Mouse (Mus musculus) CH12.LX (cell line): Measurements from ENCODE around the gene Cd34. TPM values are rescaled to one million over a fixed set of nuclear protein-coding genes. Genes with fewer than 3 reads are reported as not detected.
A peak's percentile ranks its signal among the peaks of the same experiment; 100 is the strongest.

Source experiments
- DNase-seq: peaks from one replicate; pipeline ENCODE4 v3.0.0-alpha.2; 2013; ENCODE audit errors: extremely low read depth
- H3K27ac ChIP-seq: 2 replicates; pipeline ENCODE4 v1.5.1; 2012; ENCODE audit warnings: low read depth, mild to moderate bottlenecking, control low read depth, moderate library complexity; ENCODE audit not compliant: insufficient read depth
- H3K27me3 ChIP-seq: replicated peaks from 2 replicates; pipeline ENCODE3; 2012; ENCODE audit warnings: inconsistent platforms
- H3K36me3 ChIP-seq, 2 experiments: replicated peaks in 1 of 2; 2 replicates each; pipeline versions ENCODE3 to v1.6.1; 2012; ENCODE audit warnings: inconsistent platforms in 1 of 2, low read length in 1 of 2, mild to moderate bottlenecking in 1 of 2, mixed read lengths in 1 of 2, moderate library complexity in 1 of 2; ENCODE audit not compliant: control insufficient read depth in 1 of 2, insufficient read depth in 1 of 2
- H3K4me1 ChIP-seq, 2 experiments: 2 replicates each; pipeline ENCODE4 v1.6.1; 2012; ENCODE audit warnings: inconsistent platforms in 1 of 2, moderate library complexity in 1 of 2; ENCODE audit not compliant: insufficient read depth in 2 of 2, control insufficient read depth in 1 of 2
- H3K4me2 ChIP-seq: 2 replicates; pipeline ENCODE4 v1.6.1; 2012; ENCODE audit warnings: low read depth, mild to moderate bottlenecking, control low read depth; ENCODE audit not compliant: poor library complexity, insufficient read depth, severe bottlenecking
- H3K4me3 ChIP-seq, 3 experiments: fragments of 150-350 bp in 1 of 3; sonication (generic) in 1 of 3; replicated peaks in 1 of 3; 2 replicates each; pipeline versions ENCODE3 to v1.5.1; 2011 to 2012; ENCODE audit warnings: low read depth in 2 of 3, low read length in 2 of 3, mild to moderate bottlenecking in 2 of 3, moderate library complexity in 2 of 3, control low read depth in 1 of 3, improper control_type of control experiment in 1 of 3, inconsistent platforms in 1 of 3, mixed read lengths in 1 of 3; ENCODE audit not compliant: poor library complexity in 1 of 3
- H3K79me2 ChIP-seq: replicated peaks from 2 replicates; pipeline ENCODE4 v1.6.1; 2012; ENCODE audit warnings: mild to moderate bottlenecking, moderate library complexity; ENCODE audit not compliant: control insufficient read depth, poor library complexity, insufficient read depth, severe bottlenecking; ENCODE audit errors: extremely low read depth
- H3K9ac ChIP-seq: 2 replicates; pipeline ENCODE4 v1.6.1; 2012; ENCODE audit warnings: low read depth, mild to moderate bottlenecking, control low read depth, moderate library complexity; ENCODE audit not compliant: insufficient read depth
- H3K9me3 ChIP-seq: replicated peaks from 2 replicates; pipeline ENCODE3; 2012; ENCODE audit warnings: low read length, inconsistent platforms, mixed read lengths
- BHLHE40 ChIP-seq: IDR thresholded peaks from 2 replicates; pipeline ENCODE4 v1.6.1; 2011; ENCODE audit warnings: mild to moderate bottlenecking, low read depth, low read length, improper control_type of control experiment
- CHD1 ChIP-seq: IDR thresholded peaks from 2 replicates; pipeline ENCODE4 v1.6.1; 2012; ENCODE audit warnings: low read depth, low read length, improper control_type of control experiment, inconsistent platforms
- CHD2 ChIP-seq: IDR thresholded peaks from 2 replicates; pipeline ENCODE4 v1.6.1; 2011; ENCODE audit warnings: low read length, improper control_type of control experiment
- CTCF ChIP-seq, 2 experiments: IDR thresholded peaks in 1 of 2; conservative IDR thresholded peaks in 1 of 2; 2 replicates each; pipeline ENCODE4 v1.5.1; 2011 to 2012; ENCODE audit warnings: low read depth in 2 of 2, low read length in 2 of 2, improper control_type of control experiment in 1 of 2, inconsistent platforms in 1 of 2, mild to moderate bottlenecking in 1 of 2, moderate library complexity in 1 of 2
- E2F4 ChIP-seq: IDR thresholded peaks from 2 replicates; pipeline ENCODE4 v1.6.1; 2011; ENCODE audit warnings: low read depth, low read length, improper control_type of control experiment; ENCODE audit not compliant: insufficient replicate concordance
- ELF1 ChIP-seq: IDR thresholded peaks from 2 replicates; pipeline ENCODE4 v1.6.1; 2014; ENCODE audit warnings: low read depth, mild to moderate bottlenecking, inconsistent platforms, low read length, improper control_type of control experiment
- EP300 ChIP-seq: IDR thresholded peaks from 2 replicates; pipeline ENCODE4 v1.6.1; 2011; ENCODE audit warnings: low read length, improper control_type of control experiment
- ETS1 ChIP-seq: conservative IDR thresholded peaks from 2 replicates; pipeline ENCODE4 v1.6.1; 2012; ENCODE audit warnings: low read depth, mild to moderate bottlenecking, inconsistent platforms, low read length, improper control_type of control experiment, moderate library complexity
- GABPA ChIP-seq: IDR thresholded peaks from 2 replicates; pipeline ENCODE4 v1.6.1; 2012; ENCODE audit warnings: low read depth, low read length, improper control_type of control experiment, inconsistent platforms; ENCODE audit not compliant: insufficient replicate concordance
- HCFC1 ChIP-seq: IDR thresholded peaks from 2 replicates; pipeline ENCODE4 v1.6.1; 2012; ENCODE audit warnings: low read depth, mild to moderate bottlenecking, inconsistent platforms, low read length, improper control_type of control experiment
- IRF4 ChIP-seq: IDR thresholded peaks from 2 replicates; pipeline ENCODE4 v1.6.1; 2014; ENCODE audit warnings: low read depth, mild to moderate bottlenecking, inconsistent platforms, low read length, improper control_type of control experiment
- JUN ChIP-seq: IDR thresholded peaks from 2 replicates; pipeline ENCODE4 v1.6.1; 2011; ENCODE audit warnings: low read depth, mild to moderate bottlenecking, low read length, improper control_type of control experiment, moderate library complexity; ENCODE audit not compliant: insufficient read depth
- JUND ChIP-seq: conservative IDR thresholded peaks from 2 replicates; pipeline ENCODE4 v1.6.1; 2011; ENCODE audit warnings: low read depth, low read length, improper control_type of control experiment
- KAT2A ChIP-seq: IDR thresholded peaks from 2 replicates; pipeline ENCODE4 v1.6.1; 2012; ENCODE audit warnings: low read length, improper control_type of control experiment, inconsistent platforms; ENCODE audit not compliant: insufficient replicate concordance
- MAFK ChIP-seq: IDR thresholded peaks from 2 replicates; pipeline ENCODE4 v1.6.1; 2011; ENCODE audit warnings: low read length, improper control_type of control experiment; ENCODE audit not compliant: insufficient replicate concordance
- MAX ChIP-seq: IDR thresholded peaks from 2 replicates; pipeline ENCODE4 v1.6.1; 2011; ENCODE audit warnings: low read length, improper control_type of control experiment
- MAZ ChIP-seq: IDR thresholded peaks from 2 replicates; pipeline ENCODE4 v1.6.1; 2012; ENCODE audit warnings: low read depth, mild to moderate bottlenecking, inconsistent platforms, low read length, improper control_type of control experiment, moderate library complexity
- MEF2A ChIP-seq: IDR thresholded peaks from 2 replicates; pipeline ENCODE4 v1.6.1; 2014; ENCODE audit warnings: low read depth, mild to moderate bottlenecking, inconsistent platforms, low read length, improper control_type of control experiment, borderline replicate concordance
- MXI1 ChIP-seq: IDR thresholded peaks from 2 replicates; pipeline ENCODE4 v1.6.1; 2011; ENCODE audit warnings: mild to moderate bottlenecking, low read depth, low read length, improper control_type of control experiment
- MYC ChIP-seq: IDR thresholded peaks from 2 replicates; pipeline ENCODE4 v1.6.1; 2011; ENCODE audit warnings: low read depth, mild to moderate bottlenecking, improper control_type of control experiment, low read length
- NELFE ChIP-seq: IDR thresholded peaks from 2 replicates; pipeline ENCODE4 v1.6.1; 2011; ENCODE audit warnings: low read depth, low read length, improper control_type of control experiment
- NRF1 ChIP-seq: IDR thresholded peaks from 2 replicates; pipeline ENCODE4 v1.6.1; 2014; ENCODE audit warnings: low read depth, mild to moderate bottlenecking, inconsistent platforms, low read length, improper control_type of control experiment, moderate library complexity
- PAX5 ChIP-seq: IDR thresholded peaks from 2 replicates; pipeline ENCODE4 v1.6.1; 2012; ENCODE audit warnings: low read length, inconsistent platforms, mixed read lengths
- POLR2A ChIP-seq: IDR thresholded peaks from 2 replicates; pipeline ENCODE4 v1.6.1; 2011; ENCODE audit warnings: low read depth, mild to moderate bottlenecking, improper control_type of control experiment, low read length
- POLR2AphosphoS2 ChIP-seq: IDR thresholded peaks from 2 replicates; pipeline ENCODE4 v1.6.1; 2011; ENCODE audit warnings: low read depth, low read length, improper control_type of control experiment
- RAD21 ChIP-seq: IDR thresholded peaks from 2 replicates; pipeline ENCODE4 v1.6.1; 2011; ENCODE audit warnings: low read depth, mild to moderate bottlenecking, low read length, improper control_type of control experiment, moderate library complexity
- RCOR1 ChIP-seq: conservative IDR thresholded peaks from 2 replicates; pipeline ENCODE4 v1.6.1; 2012; ENCODE audit warnings: low read depth, mild to moderate bottlenecking, inconsistent platforms, low read length, improper control_type of control experiment
- SIN3A ChIP-seq: IDR thresholded peaks from 2 replicates; pipeline ENCODE4 v1.6.1; 2012; ENCODE audit warnings: low read length, improper control_type of control experiment, inconsistent platforms
- SMC3 ChIP-seq: IDR thresholded peaks from 2 replicates; pipeline ENCODE4 v1.6.1; 2011; ENCODE audit warnings: low read depth, low read length, improper control_type of control experiment
- TBP ChIP-seq: conservative IDR thresholded peaks from 2 replicates; pipeline ENCODE4 v1.6.1; 2011; ENCODE audit warnings: low read depth, low read length, improper control_type of control experiment
- TCF12 ChIP-seq: IDR thresholded peaks from 2 replicates; pipeline ENCODE4 v1.6.1; 2014; ENCODE audit warnings: low read depth, mild to moderate bottlenecking, inconsistent platforms, low read length, improper control_type of control experiment
- UBTF ChIP-seq: IDR thresholded peaks from 2 replicates; pipeline ENCODE4 v1.6.1; 2012; ENCODE audit warnings: low read depth, mild to moderate bottlenecking, inconsistent platforms, low read length, improper control_type of control experiment, moderate library complexity
- USF1 ChIP-seq: IDR thresholded peaks from 2 replicates; pipeline ENCODE4 v1.6.1; 2014; ENCODE audit warnings: low read depth, mild to moderate bottlenecking, inconsistent platforms, low read length, improper control_type of control experiment
- USF2 ChIP-seq: conservative IDR thresholded peaks from 2 replicates; pipeline ENCODE4 v1.6.1; 2011; ENCODE audit warnings: low read depth, low read length, improper control_type of control experiment
- ZC3H11A ChIP-seq: IDR thresholded peaks from 2 replicates; pipeline ENCODE4 v1.6.1; 2012; ENCODE audit warnings: low read depth, mild to moderate bottlenecking, inconsistent platforms, low read length, improper control_type of control experiment
- ZKSCAN1 ChIP-seq: IDR thresholded peaks from 2 replicates; pipeline ENCODE4 v1.6.1; 2012; ENCODE audit warnings: low read depth, inconsistent platforms, low read length, improper control_type of control experiment, borderline replicate concordance
- ZMIZ1 ChIP-seq: IDR thresholded peaks from 2 replicates; pipeline ENCODE4 v1.6.1; 2012; ENCODE audit warnings: low read depth, mild to moderate bottlenecking, inconsistent platforms, low read length, improper control_type of control experiment
- ZNF384 ChIP-seq: IDR thresholded peaks from 2 replicates; pipeline ENCODE4 v1.6.1; 2012; ENCODE audit warnings: low read depth, low read length, improper control_type of control experiment, inconsistent platforms
- dilution Hi-C: fragments of 300-500 bp; cut with MboI; formaldehyde crosslinking; loops from 2 replicates; pipeline ENCODE4 v1.14.3; 2020; ENCODE audit warnings: low sequenced_read_pairs; ENCODE audit not compliant: extremely low pct_unique_long_range_greater_than_20kb, extremely low pct_ligation_motif_present
- in situ Hi-C: fragments of 300-500 bp; cut with MboI; formaldehyde crosslinking; loops from 3 replicates; pipeline ENCODE4 v1.14.3; 2019; ENCODE audit warnings: low sequenced_read_pairs, low pct_ligation_motif_present, low pct_unique_long_range_greater_than_20kb, mixed read lengths
- polyA plus RNA-seq: library from polyadenylated mRNA; unstranded; fragments of >175 nt; gene quantifications from 2 replicates; pipeline ENCODE4 v1.2.1, GENCODE M21; 2012; ENCODE audit warnings: low read depth; ENCODE audit not compliant: insufficient read length
- total RNA-seq, 2 experiments: library from RNA; depleted of rRNA; stranded (reverse); fragments of 300-350 nt in 1 of 2; fragments of >200 nt in 1 of 2; gene quantifications; 2 replicates each; pipeline ENCODE4 v1.2.3; 2012 to 2014

Gene Cd34
- total and polyA plus RNA-seq, 3 experiments, result not detected

DNA sequence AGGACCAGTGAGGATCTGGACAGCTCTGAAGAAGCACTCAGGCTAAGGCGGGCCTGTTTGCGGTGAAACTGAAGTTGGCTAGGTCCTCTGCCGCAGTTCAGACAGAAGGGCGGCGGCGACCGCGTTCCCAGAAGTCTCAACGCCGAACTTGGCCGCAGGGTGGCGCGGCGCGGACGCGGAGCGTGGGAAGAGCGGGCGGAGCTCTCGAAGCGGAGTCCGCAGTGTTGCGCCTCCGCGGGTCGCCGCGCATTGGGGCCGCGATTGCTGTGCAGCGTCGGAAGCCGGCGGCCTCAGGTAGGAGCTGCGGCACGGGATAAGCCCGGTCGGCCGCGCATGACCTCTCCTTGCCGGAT, 37.5 kb downstream of the Cd34 start:
- H3K4me1 ChIP-seq, result peaks cover 19 to 52% of the 10 kb centered on the region in 2 experiments
- H3K9me3 ChIP-seq, result no peaks in the 10 kb centered on the region
- peak; percentile 31; the same call in 1 of the 2 replicates for TF ChIP-seq TCF12
- no peak for TF ChIP-seq MAX
- TF ChIP-seq JUND, result no peak
- no peak; the same call in 1 of the 2 replicates for TF ChIP-seq MXI1
- TF ChIP-seq RAD21, result peak; percentile 55
- no peak for TF ChIP-seq ZC3H11A
- no peak for TF ChIP-seq ZNF384
- no peak for TF ChIP-seq ETS1
- peak; percentile 73 for TF ChIP-seq SMC3
- 0 out of 2 replicates have a peak, but pooled peaks have one; percentile 26 for TF ChIP-seq NRF1
- no peak for TF ChIP-seq MAZ
- no peak for TF ChIP-seq TBP
- TF ChIP-seq MYC, result no peak
- TF ChIP-seq BHLHE40, result peak; percentile 49; the same call in 1 of the 2 replicates
- TF ChIP-seq JUN, result no peak
- no peak for TF ChIP-seq HCFC1
- no peak for TF ChIP-seq CHD2
- peak in 1 of 2 experiments; percentile 82; a peak in 2 of 4 replicates for TF ChIP-seq CTCF (conservative IDR thresholded peaks at IDR 0.05 in 1 of 2, IDR thresholded peaks at IDR 0.05 in 1 of 2; ENCODE audit: low read depth in 2 of 2, low read length in 2 of 2)
- TF ChIP-seq ZKSCAN1, result no peak
- peak; percentile 59 for TF ChIP-seq UBTF
- peak; percentile 23; the same call in 1 of the 2 replicates for TF ChIP-seq ELF1
- TF ChIP-seq PAX5, result no peak
- TF ChIP-seq POLR2A, result peak; percentile 48; the same call in 1 of the 2 replicates
- no peak for TF ChIP-seq CHD1
- TF ChIP-seq USF2, result no peak
- TF ChIP-seq RCOR1, result no peak
- TF ChIP-seq KAT2A, result no peak
- no peak for TF ChIP-seq POLR2AphosphoS2
- peak; percentile 25; the same call in 1 of the 2 replicates for TF ChIP-seq IRF4
- no peak; the same call in 1 of the 2 replicates for TF ChIP-seq ZMIZ1
- no peak for TF ChIP-seq NELFE
- no peak for TF ChIP-seq EP300
- TF ChIP-seq GABPA, result no peak
- TF ChIP-seq USF1, result no peak
- no peak for TF ChIP-seq SIN3A
- TF ChIP-seq MAFK, result no peak
- TF ChIP-seq MEF2A, result no peak
- TF ChIP-seq E2F4, result no peak
- peak; percentile 74 for DNase-seq
- peak overlapping the region; percentile 73 to 91 (median 78) for H3K4me3 ChIP-seq
- dilution Hi-C loops, result no loop called here
- H3K36me3 ChIP-seq, result no peaks in the 10 kb centered on the region
- H3K79me2 ChIP-seq, result peaks cover 6% of the 10 kb centered on the region; the same call in 1 of the 2 replicates
- H3K9ac ChIP-seq, result peak overlapping the region; percentile 61
- peak overlapping the region; percentile 81 for H3K4me2 ChIP-seq
- H3K27ac ChIP-seq, result peak overlapping the region; percentile 71
- in situ Hi-C loops, result no loop called here
- H3K27me3 ChIP-seq, result no peaks in the 10 kb centered on the region
